Mouse (Mus musculus): Measurements from ENCODE around the gene Klk9.

The Klk9 gene

GRCm38 (mm10) chr7:43791591-43791990 is at the start of gene Klk9:
Klk9 (plus strand) TSS chr7:43791891.
- no peak for DNase-seq (ENCODE audit: low spot score in 2 of 2)

GRCm38 (mm10) chr7:43747788-43748187 is 43.9 kb upstream of the Klk9 start:
- peak; percentile 4 to 19 for DNase-seq (ENCODE audit: low spot score in 2 of 2)

- no peak for DNase-seq (ENCODE audit: low spot score in 2 of 2)
Observed at GRCm38 (mm10) chr7:43752806-43753205, 38.9 kb upstream of the Klk9 start.

DNA sequence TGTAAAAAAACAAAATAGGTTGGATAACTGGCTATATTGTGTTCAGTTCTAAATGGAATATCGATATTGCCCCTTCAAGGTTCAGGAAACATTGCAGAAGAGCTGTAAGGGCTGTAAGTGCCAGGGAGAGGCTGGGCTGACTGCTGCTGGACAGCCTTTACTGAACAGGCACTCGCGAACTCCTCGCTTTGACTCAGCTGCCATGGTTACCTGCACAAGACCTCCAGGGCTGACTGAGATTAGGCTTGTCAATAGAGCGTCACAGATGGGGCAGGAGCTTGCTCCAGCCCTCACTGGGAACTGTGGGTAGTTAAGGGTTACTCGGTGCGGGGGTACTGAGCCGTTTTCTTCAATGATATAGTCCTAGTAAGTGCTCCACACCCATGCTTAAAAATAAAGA is 25.2 kb upstream of the Klk9 start:
- DNase-seq (ENCODE audit: low spot score in 2 of 2), result no peak

DNA sequence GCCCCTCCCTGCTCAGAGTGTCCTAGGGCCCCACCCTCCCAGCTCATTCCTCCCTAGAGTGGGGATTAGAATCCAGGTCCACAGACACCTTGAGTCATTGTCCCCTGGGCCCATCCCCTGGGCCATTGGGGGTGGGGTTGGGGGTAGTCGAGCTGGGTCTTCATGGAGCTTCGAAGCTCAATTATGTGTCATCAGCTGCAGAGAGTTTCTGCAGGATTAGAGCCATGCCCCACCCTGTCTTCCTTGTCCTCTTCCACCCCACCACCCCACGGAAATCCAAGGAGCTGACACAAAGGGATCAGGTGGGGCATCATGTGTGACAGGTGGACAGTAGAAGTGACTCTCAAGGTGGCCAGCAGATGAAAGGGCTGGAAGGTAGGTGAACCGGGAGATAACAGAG is 23.1 kb upstream of the Klk9 start, which contains the start of gene Klk12:
Gene Klk12 (plus strand): TSS at position 301 of the 400 bp plus-strand sequence.
- DNase-seq (ENCODE audit: low spot score in 2 of 2), result no peak

DNA sequence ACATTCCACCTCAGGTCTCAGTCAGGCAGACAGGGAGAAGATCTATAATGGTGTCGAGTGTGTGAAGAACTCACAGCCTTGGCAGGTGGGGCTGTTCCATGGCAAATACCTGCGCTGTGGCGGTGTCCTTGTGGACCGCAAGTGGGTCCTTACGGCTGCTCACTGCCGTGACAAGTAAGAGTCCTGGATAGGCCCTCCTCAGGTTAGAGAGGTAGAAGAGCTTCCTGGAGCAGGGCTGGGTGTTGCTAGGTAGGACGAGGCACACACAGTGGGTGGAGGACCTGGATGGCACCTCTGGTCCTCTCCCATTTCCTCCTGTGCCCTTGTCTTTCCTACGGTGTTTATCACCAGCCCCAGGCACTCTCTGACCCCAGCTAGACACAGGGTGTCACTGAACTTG is 22.1 kb upstream of the Klk9 start:
- no peak for DNase-seq (ENCODE audit: low spot score in 2 of 2)

DNA sequence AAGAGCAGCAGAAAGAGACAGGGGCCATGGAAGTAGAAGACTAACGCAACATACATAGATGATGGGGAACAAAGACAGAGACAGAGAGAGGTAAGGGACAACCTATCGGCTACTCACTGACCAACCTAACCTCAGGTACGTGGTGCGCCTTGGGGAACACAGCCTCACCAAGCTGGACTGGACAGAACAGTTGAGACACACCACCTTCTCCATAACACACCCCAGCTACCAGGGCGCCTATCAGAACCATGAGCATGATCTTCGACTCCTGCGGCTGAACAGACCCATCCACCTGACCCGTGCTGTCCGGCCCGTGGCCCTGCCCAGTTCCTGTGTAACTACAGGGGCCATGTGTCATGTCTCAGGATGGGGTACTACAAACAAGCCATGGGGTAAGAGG is 21.0 kb upstream of the Klk9 start:
- DNase-seq (ENCODE audit: low spot score in 2 of 2), result no peak

DNA sequence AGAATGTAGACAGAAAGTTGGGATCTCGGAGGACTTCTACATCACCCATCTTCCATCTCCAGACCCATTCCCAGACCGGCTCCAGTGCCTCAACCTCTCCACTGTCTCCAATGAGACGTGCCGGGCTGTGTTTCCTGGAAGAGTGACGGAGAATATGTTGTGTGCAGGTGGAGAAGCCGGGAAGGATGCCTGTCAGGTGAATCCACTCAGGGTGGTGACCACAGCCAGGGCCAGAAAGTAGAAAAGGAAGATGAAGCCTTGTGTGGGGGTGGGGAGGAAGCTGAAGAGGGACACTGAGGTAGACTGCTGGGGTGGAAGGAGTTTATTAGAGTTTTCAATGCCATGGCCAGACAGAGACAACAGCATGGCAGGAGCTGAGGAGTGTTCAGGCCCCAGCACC is 19.8 kb upstream of the Klk9 start:
- DNase-seq (ENCODE audit: low spot score in 2 of 2), result no peak

DNA sequence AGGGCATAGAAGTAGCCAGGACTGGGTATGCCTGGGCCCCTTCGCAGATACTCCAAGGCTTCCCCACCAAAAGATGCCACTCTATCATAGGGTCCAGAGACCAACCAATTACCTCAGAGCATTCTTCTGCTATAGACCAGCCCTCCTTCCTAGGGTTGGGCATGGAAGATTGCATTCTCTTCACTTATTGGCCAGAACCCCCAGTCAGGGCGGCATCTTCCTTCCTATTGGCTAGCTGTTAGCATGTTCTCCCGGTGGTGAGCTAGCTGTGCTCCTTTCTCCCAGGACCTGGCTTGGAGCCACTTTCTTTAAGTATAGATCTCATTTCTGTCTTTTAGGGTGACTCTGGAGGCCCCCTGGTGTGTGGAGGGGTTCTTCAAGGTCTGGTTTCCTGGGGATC is 18.8 kb upstream of the Klk9 start:
- no peak for DNase-seq (ENCODE audit: low spot score in 2 of 2)

- DNase-seq (ENCODE audit: low spot score in 2 of 2), result no peak
Observed at GRCm38 (mm10) chr7:43774364-43774763, 17.3 kb upstream of the Klk9 start, which contains the start of gene Klk11. Klk11 (plus strand) TSS chr7:43774604.

GRCm38 (mm10) chr7:43774802-43775201 is 16.9 kb upstream of the Klk9 start:
- no peak for DNase-seq (ENCODE audit: low spot score in 2 of 2)

DNA sequence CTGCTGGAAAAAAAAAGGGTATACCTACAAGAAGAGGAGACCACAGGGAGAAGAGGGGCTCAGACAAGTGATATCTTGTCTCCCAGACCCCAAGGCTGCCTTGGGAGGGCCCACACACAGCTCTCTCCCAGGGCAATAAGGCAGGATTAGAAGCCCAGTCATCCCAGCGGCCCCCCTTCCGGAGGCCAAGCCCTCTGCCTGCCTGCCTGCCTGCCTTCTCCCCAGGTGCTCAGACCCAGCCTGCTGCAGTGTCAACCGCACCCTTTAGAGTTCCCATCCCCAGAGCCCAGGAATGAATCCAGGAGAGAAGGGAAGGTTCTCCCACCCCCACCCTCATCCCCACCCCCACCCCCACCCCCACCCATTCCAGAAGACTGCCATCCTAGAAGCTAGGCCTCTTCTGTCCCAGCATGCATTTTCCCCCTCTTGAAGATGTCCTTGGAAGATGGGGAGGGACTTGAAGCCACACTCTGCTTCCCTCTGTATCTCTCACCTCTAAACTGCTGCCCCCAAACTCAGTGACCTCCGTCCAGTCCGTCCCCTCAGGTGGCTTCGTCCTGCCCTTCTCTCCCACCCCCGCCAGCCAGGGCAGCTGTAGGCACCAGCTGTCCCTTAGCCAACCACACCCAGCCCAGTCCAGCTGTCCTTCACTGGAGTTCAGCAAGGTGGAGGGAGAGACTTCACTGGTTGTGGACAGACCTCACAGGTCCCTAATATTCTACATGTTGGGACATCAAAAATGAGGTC is 16.2 kb upstream of the Klk9 start:
- no peak for DNase-seq (ENCODE audit: low spot score in 2 of 2)

GRCm38 (mm10) chr7:43776506-43776905 is 15.2 kb upstream of the Klk9 start:
- DNase-seq (ENCODE audit: low spot score in 2 of 2), result no peak

DNA sequence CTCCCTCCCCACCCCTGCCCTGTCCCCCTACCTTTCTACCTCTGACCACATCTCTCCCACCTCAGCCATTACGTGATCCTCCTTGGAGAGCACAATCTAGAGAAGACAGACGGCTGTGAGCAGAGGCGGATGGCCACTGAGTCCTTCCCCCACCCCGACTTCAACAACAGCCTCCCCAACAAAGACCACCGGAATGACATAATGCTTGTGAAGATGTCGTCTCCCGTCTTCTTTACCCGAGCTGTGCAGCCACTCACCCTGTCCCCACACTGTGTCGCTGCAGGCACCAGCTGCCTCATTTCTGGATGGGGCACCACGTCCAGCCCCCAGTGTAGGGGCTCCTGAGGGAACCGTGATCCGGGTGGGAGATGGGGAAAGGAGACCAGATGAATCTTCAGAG is 14.3 kb upstream of the Klk9 start:
- DNase-seq (ENCODE audit: low spot score in 2 of 2), result no peak

- no peak for DNase-seq (ENCODE audit: low spot score in 2 of 2)
Observed at GRCm38 (mm10) chr7:43778176-43778970, 13.3 kb upstream of the Klk9 start.

DNA sequence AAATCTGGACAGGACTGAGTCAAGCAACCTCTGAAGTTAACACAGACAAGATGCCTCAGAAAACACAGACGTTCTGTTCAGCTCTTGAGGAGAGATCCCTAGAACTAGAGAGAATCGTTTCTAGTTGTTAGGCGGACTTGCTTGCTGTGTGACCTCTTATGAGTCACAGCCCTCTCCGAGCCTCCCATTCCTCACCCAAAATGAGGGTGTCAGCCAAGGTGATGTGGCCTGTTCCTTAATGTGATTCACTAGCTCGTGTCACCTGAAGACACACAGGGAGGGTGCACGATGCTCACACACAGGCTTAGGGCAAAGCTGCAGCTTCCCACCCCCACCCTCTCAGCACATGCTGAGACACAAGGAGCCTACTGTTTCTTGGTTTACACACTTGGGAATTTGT is 11.4 kb upstream of the Klk9 start:
- no peak for DNase-seq (ENCODE audit: low spot score in 2 of 2)

GRCm38 (mm10) chr7:43780746-43781145 is 10.9 kb upstream of the Klk9 start, which contains the start of gene Klk10:
Klk10 (plus strand) TSS chr7:43781035.
- no peak for DNase-seq (ENCODE audit: low spot score in 2 of 2)

DNA sequence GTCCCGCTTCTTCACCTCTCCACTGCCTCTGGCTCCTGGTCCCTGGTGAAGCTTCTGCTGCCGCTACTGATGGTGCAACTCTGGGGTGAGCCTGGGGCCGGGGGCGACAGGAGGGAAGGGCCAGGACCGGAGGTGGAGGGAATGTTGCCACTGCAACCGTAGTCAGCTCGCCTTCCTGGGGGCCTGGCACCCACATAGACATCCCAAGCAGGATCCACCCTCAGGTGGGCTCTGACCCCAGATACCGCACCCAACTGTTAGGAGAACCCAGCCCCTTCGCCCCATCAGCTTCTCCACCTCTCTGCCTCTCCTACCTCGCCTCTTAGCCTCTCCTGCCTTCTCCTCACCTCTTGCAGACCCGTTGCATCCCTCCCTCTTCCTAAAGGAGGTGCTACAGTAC is 10.2 kb upstream of the Klk9 start:
- DNase-seq (ENCODE audit: low spot score in 2 of 2), result no peak

GRCm38 (mm10) chr7:43782275-43783265 is 9.1 kb upstream of the Klk9 start:
- DNase-seq (ENCODE audit: low spot score in 2 of 2), result peak; percentile 66 to 69

DNA sequence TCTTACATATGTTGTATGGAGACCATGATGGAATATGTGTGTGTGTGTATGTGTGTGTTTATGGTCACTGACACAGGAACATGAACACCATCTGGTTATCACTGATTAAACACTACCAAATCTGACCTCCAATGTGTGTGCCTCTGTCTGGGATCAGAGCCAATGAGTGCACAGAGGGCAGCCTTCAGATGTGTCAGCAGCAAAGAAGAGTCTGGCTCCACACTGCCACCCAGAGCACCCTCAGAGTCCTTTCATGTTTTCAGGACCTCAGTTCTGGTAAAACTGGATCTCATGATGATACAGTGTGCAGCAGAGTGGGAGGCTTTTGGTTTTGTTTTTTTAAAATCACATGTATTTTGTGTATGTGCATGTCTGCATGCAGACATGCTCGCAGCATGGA is 6.4 kb upstream of the Klk9 start:
- no peak for DNase-seq (ENCODE audit: low spot score in 2 of 2)

GRCm38 (mm10) chr7:43788096-43788495 is 3.6 kb upstream of the Klk9 start:
- no peak for DNase-seq (ENCODE audit: low spot score in 2 of 2)

DNA sequence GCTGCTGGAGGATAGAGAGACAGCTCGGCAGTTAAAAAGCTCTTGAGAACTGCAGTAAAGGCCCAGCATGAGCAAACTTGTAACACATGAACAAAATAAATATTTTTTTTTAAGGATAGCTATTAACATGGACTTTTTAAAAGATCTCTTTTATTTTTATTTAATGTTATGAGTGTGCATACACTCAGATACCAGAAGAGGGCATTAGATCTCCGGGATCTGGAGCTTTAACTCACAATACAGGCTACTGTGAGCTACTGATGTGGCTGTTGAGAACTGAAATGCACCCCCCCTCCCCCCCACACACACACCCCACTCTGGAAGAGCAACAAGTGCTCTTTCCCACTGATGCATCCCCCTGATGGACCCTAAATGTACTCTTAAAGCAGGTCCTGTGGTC is 2.4 kb upstream of the Klk9 start:
- no peak for DNase-seq (ENCODE audit: low spot score in 2 of 2)

Measured in frontal cortex, postnatal 36 days (tissue).